Comparison of ENCODE assay signal across 9 mouse cellular contexts in genomic region chr2:93313768-93314632, GRCm38 (mm10). TPM values are rescaled to one million over a fixed set of nuclear protein-coding genes. Genes with fewer than 3 reads are reported as not detected.
DNase-seq lines count a peak whose midpoint lies in the region; ATAC-seq lines count a peak whose summit lies in the region.
"Had no signal": no experiment of that assay in that cellular context is flagged by ENCODE, and none has a peak within 500 bp of the region (broad histone marks: within the 10 kb centered on the region; RNA-seq: fewer than 3 reads in every experiment).

No protein-coding gene starts in this region.

- no peak for DNase-seq in heart, embryonic 10.5 days (ENCODE audit: low spot score)
- no peak for DNase-seq in heart, postnatal 25 days (ENCODE audit: low spot score)
- DNase-seq in kidney, adult 9 months: peak; percentile 63
- peak; percentile 63 for DNase-seq in neural tube, embryonic 11.5 days (ENCODE audit: low spot score)
- DNase-seq in right cerebral cortex, postnatal 14 days: no peak
- no peak for DNase-seq in gastrocnemius, postnatal 4 days (ENCODE audit: low spot score in 2 of 2)
- no peak for DNase-seq in thymus, postnatal 10 days (ENCODE audit: low spot score in 2 of 2)

- ATAC-seq in heart, embryonic 14.5 days (ENCODE audit: insufficient number of reproducible peaks, insufficient read depth, low FRiP score, low read depth): no peak
- ATAC-seq in neural tube, embryonic 11.5 days (ENCODE audit: insufficient read depth, low FRiP score, low TSS enrichment): peak; percentile 55

- intact Hi-C loops in heart, postnatal 25 days (cut with DNase I): no loop called here

- peaks cover 92% of the 10 kb centered on the region for H3K4me1 ChIP-seq in heart, embryonic 10.5 days
- peaks cover 54 to 70% of the 10 kb centered on the region in 2 experiments for H3K4me1 ChIP-seq in heart, embryonic 14.5 days (ENCODE audit: control insufficient read depth in 2 of 2, insufficient read depth in 2 of 2, low read length in 2 of 2)
- peaks cover 22% of the 10 kb centered on the region for H3K4me1 ChIP-seq in neural tube, embryonic 11.5 days (ENCODE audit: control insufficient read depth, insufficient read depth, low read length)

- H3K4me3 ChIP-seq in heart, embryonic 10.5 days: no peak overlapping the region
- no peak overlapping the region for H3K4me3 ChIP-seq in heart, embryonic 14.5 days (ENCODE audit: control insufficient read depth in 1 of 2, insufficient read depth in 1 of 2, low read depth in 1 of 2, low read length in 2 of 2)
- H3K4me3 ChIP-seq in neural tube, embryonic 11.5 days (ENCODE audit: low read depth, low read length): no peak overlapping the region
- H3K4me3 ChIP-seq: lung, embryonic 15.5 days had no signal

- no peak overlapping the region for H3K4me2 ChIP-seq in heart, embryonic 14.5 days (ENCODE audit: low read length)
- no peak overlapping the region for H3K4me2 ChIP-seq in neural tube, embryonic 11.5 days (ENCODE audit: low read depth)
- H3K4me2 ChIP-seq: lung, embryonic 15.5 days had no signal

- peaks cover 14% of the 10 kb centered on the region; the same call in 1 of the 2 replicates for H3K36me3 ChIP-seq in heart, embryonic 10.5 days
- H3K36me3 ChIP-seq in heart, embryonic 14.5 days (ENCODE audit: control insufficient read depth, insufficient read depth, low read length): peaks cover 11% of the 10 kb centered on the region; the same call in 1 of the 2 replicates
- H3K36me3 ChIP-seq in neural tube, embryonic 11.5 days (ENCODE audit: control insufficient read depth, insufficient read depth, low read length): no peaks in the 10 kb centered on the region
- H3K36me3 ChIP-seq: lung, embryonic 15.5 days had no signal

- peak overlapping the region; percentile 3; the same call in 1 of the 2 replicates for H3K9ac ChIP-seq in heart, embryonic 14.5 days (ENCODE audit: low read length)
- H3K9ac ChIP-seq in neural tube, embryonic 11.5 days (ENCODE audit: low read length): peak overlapping the region; percentile 15; the same call in 1 of the 2 replicates
- H3K9ac ChIP-seq: lung, embryonic 15.5 days had no signal

- no peaks in the 10 kb centered on the region for H3K9me3 ChIP-seq in heart, embryonic 10.5 days
- no peaks in the 10 kb centered on the region for H3K9me3 ChIP-seq in heart, embryonic 14.5 days (ENCODE audit: control insufficient read depth, low read length)
- H3K9me3 ChIP-seq in neural tube, embryonic 11.5 days (ENCODE audit: control insufficient read depth, low read length): no peaks in the 10 kb centered on the region
- H3K9me3 ChIP-seq: lung, embryonic 15.5 days had no signal

- peak overlapping the region; percentile 78 for H3K27ac ChIP-seq in heart, embryonic 10.5 days
- peak overlapping the region; percentile 30 to 33; a peak in 2 of 4 replicates for H3K27ac ChIP-seq in heart, embryonic 14.5 days (replicated peaks in 1 of 2; ENCODE audit: control insufficient read depth in 1 of 2, insufficient read depth in 1 of 2, low read depth in 2 of 2, low read length in 2 of 2)
- peak overlapping the region; percentile 83 for H3K27ac ChIP-seq in neural tube, embryonic 11.5 days (ENCODE audit: low read depth, low read length)
- H3K27ac ChIP-seq: lung, embryonic 15.5 days had no signal

- 52% methylated on average over 15 of the region's 15 CpGs for WGBS in heart, embryonic 10.5 days
- WGBS in heart, embryonic 14.5 days: 44% methylated on average over 15 of the region's 15 CpGs
- WGBS in neural tube, embryonic 11.5 days: 38% methylated on average over 15 of the region's 15 CpGs

- no peaks in the 10 kb centered on the region for H3K27me3 ChIP-seq in heart, embryonic 10.5 days (ENCODE audit: insufficient read depth, poor library complexity, severe bottlenecking)
- H3K27me3 ChIP-seq in heart, embryonic 14.5 days (ENCODE audit: control insufficient read depth, insufficient read depth, low read length): no peaks in the 10 kb centered on the region
- H3K27me3 ChIP-seq in neural tube, embryonic 11.5 days (ENCODE audit: control insufficient read depth, insufficient read depth, low read length): no peaks in the 10 kb centered on the region
- H3K27me3 ChIP-seq: lung, embryonic 15.5 days had no signal

RNA-seq across cellular contexts. Expression of gene Tspan18, which starts 20.3 kb away (rescaled TPM):
- polyA plus RNA-seq in heart, embryonic 10.5 days (2016; fragmentation: Nextera tagmentation; extraction: Ambion mirVana): 64.2 and 67.0 TPM in 2 replicates
- total RNA-seq in heart, postnatal 25 days (2021): 10 to 100 TPM; 15.6 to 18.9 TPM
- 45.1 and 48.2 TPM in 2 replicates for polyA plus RNA-seq in heart, embryonic 14.5 days (2014; fragmentation: Nextera tagmentation; extraction: Ambion mirVana)
- polyA plus RNA-seq in neural tube, embryonic 11.5 days (2014; fragmentation: Nextera tagmentation; extraction: Ambion mirVana): 71.9 and 72.3 TPM in 2 replicates
- 10 to 100 TPM; 26.3 to 26.9 TPM for total RNA-seq in gastrocnemius, postnatal 4 days (2021)

Comparison
In these comparisons a context has a peak if more than half of its experiments do, and no peak if none do; other contexts are left out.
1. DNase-seq: peak in kidney, adult 9 months (single experiment) and neural tube, embryonic 11.5 days (single experiment); none in heart, embryonic 10.5 days (single experiment), heart, postnatal 25 days (single experiment), right cerebral cortex, postnatal 14 days (single experiment), gastrocnemius, postnatal 4 days (0 of 2) and thymus, postnatal 10 days (0 of 2).
2. H3K27ac ChIP-seq: peak in every context shown above with its lines; median percentile 83 in neural tube, embryonic 11.5 days; 78 in heart, embryonic 10.5 days; 32 in heart, embryonic 14.5 days.